Mouse (Mus musculus): ENCODE measurements around the gene Sohlh2. TPM values are rescaled to one million over a fixed set of nuclear protein-coding genes. Genes with fewer than 3 reads are reported as not detected.

Sohlh2 gene
- total and polyA plus RNA-seq, 3 experiments: not detected

GRCm38 (mm10) chr3:55139837-55140236 is 42.0 kb upstream of the Sohlh2 start:
- H3K9me3 ChIP-seq (replicated peaks; ENCODE audit: low read length): no peaks in the 10 kb centered on the region
- H3K79me2 ChIP-seq (replicated peaks; ENCODE audit: control insufficient read depth, extremely low read depth, insufficient read depth, poor library complexity, severe bottlenecking): no peaks in the 10 kb centered on the region
- no peak overlapping the region for H3K9ac ChIP-seq (ENCODE audit: insufficient read depth, low read depth)
- H3K27me3 ChIP-seq (replicated peaks): no peaks in the 10 kb centered on the region
- no peak overlapping the region for H3K4me2 ChIP-seq (ENCODE audit: insufficient read depth, low read depth, poor library complexity, severe bottlenecking)
- dilution Hi-C loops (cut with MboI; ENCODE audit: extremely low pct_ligation_motif_present, extremely low pct_unique_long_range_greater_than_20kb, low sequenced_read_pairs): no loop called here
- no peaks in the 10 kb centered on the region for H3K4me1 ChIP-seq (ENCODE audit: control insufficient read depth in 1 of 2, insufficient read depth in 2 of 2)
- H3K27ac ChIP-seq (ENCODE audit: insufficient read depth, low read depth): no peak overlapping the region
- TF ChIP-seq IRF4 (IDR thresholded peaks at IDR 0.05; ENCODE audit: low read depth, low read length) (no peak), MEF2A (IDR thresholded peaks at IDR 0.05; ENCODE audit: borderline replicate concordance, low read depth, low read length) (no peak), SIN3A (IDR thresholded peaks at IDR 0.05; ENCODE audit: low read length) (no peak), MAX (IDR thresholded peaks at IDR 0.05; ENCODE audit: low read length) (no peak), NELFE (IDR thresholded peaks at IDR 0.05; ENCODE audit: low read depth, low read length) (no peak), KAT2A (IDR thresholded peaks at IDR 0.05; ENCODE audit: insufficient replicate concordance, low read length) (no peak), RCOR1 (conservative IDR thresholded peaks at IDR 0.05; ENCODE audit: low read depth, low read length) (no peak), JUND (conservative IDR thresholded peaks at IDR 0.05; ENCODE audit: low read depth, low read length) (no peak), MXI1 (IDR thresholded peaks at IDR 0.05; ENCODE audit: low read depth, low read length) (no peak), CHD2 (IDR thresholded peaks at IDR 0.05; ENCODE audit: low read length) (no peak), HCFC1 (IDR thresholded peaks at IDR 0.05; ENCODE audit: low read depth, low read length) (no peak), POLR2A (IDR thresholded peaks at IDR 0.05; ENCODE audit: low read depth, low read length) (no peak), PAX5 (IDR thresholded peaks at IDR 0.05; ENCODE audit: low read length) (no peak), MYC (IDR thresholded peaks at IDR 0.05; ENCODE audit: low read depth, low read length) (no peak), USF2 (conservative IDR thresholded peaks at IDR 0.05; ENCODE audit: low read depth, low read length) (no peak), ZKSCAN1 (IDR thresholded peaks at IDR 0.05; ENCODE audit: borderline replicate concordance, low read depth, low read length) (no peak), JUN (IDR thresholded peaks at IDR 0.05; ENCODE audit: insufficient read depth, low read depth, low read length) (no peak)
- in situ Hi-C loops (cut with MboI; ENCODE audit: low pct_ligation_motif_present, low pct_unique_long_range_greater_than_20kb, low sequenced_read_pairs): no loop called here
- peaks cover 10 to 36% of the 10 kb centered on the region in 2 experiments for H3K36me3 ChIP-seq (replicated peaks in 1 of 2; ENCODE audit: control insufficient read depth in 1 of 2, insufficient read depth in 1 of 2, low read length in 1 of 2)
- DNase-seq (ENCODE audit: extremely low read depth): no peak
- no peak overlapping the region for H3K4me3 ChIP-seq (replicated peaks in 1 of 3; ENCODE audit: low read depth in 2 of 3, low read length in 2 of 3, poor library complexity in 1 of 3)

- in situ Hi-C loops (cut with MboI; ENCODE audit: low pct_ligation_motif_present, low pct_unique_long_range_greater_than_20kb, low sequenced_read_pairs): no loop called here
- no peak for DNase-seq (ENCODE audit: extremely low read depth)
These were observed 40.4 kb upstream of the Sohlh2 start for GRCm38 (mm10) chr3:55141401-55141800.

More at GRCm38 (mm10) chr3:55141401-55141800, 40.4 kb upstream of the Sohlh2 start:
- peaks cover 3 to 20% of the 10 kb centered on the region in 2 experiments for H3K36me3 ChIP-seq (replicated peaks in 1 of 2; ENCODE audit: control insufficient read depth in 1 of 2, insufficient read depth in 1 of 2, low read length in 1 of 2)
- no peaks in the 10 kb centered on the region for H3K27me3 ChIP-seq (replicated peaks)
- no peaks in the 10 kb centered on the region for H3K4me1 ChIP-seq (ENCODE audit: control insufficient read depth in 1 of 2, insufficient read depth in 2 of 2)
- dilution Hi-C loops (cut with MboI; ENCODE audit: extremely low pct_ligation_motif_present, extremely low pct_unique_long_range_greater_than_20kb, low sequenced_read_pairs): no loop called here
- no peak overlapping the region for H3K4me2 ChIP-seq (ENCODE audit: insufficient read depth, low read depth, poor library complexity, severe bottlenecking)
- H3K9me3 ChIP-seq (replicated peaks; ENCODE audit: low read length): no peaks in the 10 kb centered on the region
- no peaks in the 10 kb centered on the region for H3K79me2 ChIP-seq (replicated peaks; ENCODE audit: control insufficient read depth, extremely low read depth, insufficient read depth, poor library complexity, severe bottlenecking)
- H3K9ac ChIP-seq (ENCODE audit: insufficient read depth, low read depth): no peak overlapping the region
- TF ChIP-seq SMC3 (IDR thresholded peaks at IDR 0.05; ENCODE audit: low read depth, low read length): no peak
- TF ChIP-seq JUND (conservative IDR thresholded peaks at IDR 0.05; ENCODE audit: low read depth, low read length): no peak
- TF ChIP-seq ZKSCAN1 (IDR thresholded peaks at IDR 0.05; ENCODE audit: borderline replicate concordance, low read depth, low read length): no peak
- no peak for TF ChIP-seq RCOR1 (conservative IDR thresholded peaks at IDR 0.05; ENCODE audit: low read depth, low read length)
- H3K27ac ChIP-seq (ENCODE audit: insufficient read depth, low read depth): no peak overlapping the region
- no peak overlapping the region for H3K4me3 ChIP-seq (replicated peaks in 1 of 3; ENCODE audit: low read depth in 2 of 3, low read length in 2 of 3, poor library complexity in 1 of 3)

All from CH12.LX (cell line).